Mouse (Mus musculus): ENCODE measurements around the gene Nrp2. TPM values are rescaled to one million over a fixed set of nuclear protein-coding genes. Genes with fewer than 3 reads are reported as not detected.

The Nrp2 gene
- polyA plus RNA-seq, 1 experiment: 17.1 TPM

GRCm38 (mm10) chr1:62766766-62767165 lies 63.7 kb downstream of the Nrp2 start:
- Histone ChIP-seq H3K4me1 (ENCODE audit: control insufficient read depth, insufficient read depth, low read length) (no peaks in the 10 kb centered on the region), H3K4me3 (ENCODE audit: insufficient read depth, low read depth, low read length) (no peak overlapping the region), H3K27me3 (replicated peaks; ENCODE audit: control insufficient read depth, insufficient read depth, low read length) (no peaks in the 10 kb centered on the region), H3K36me3 (ENCODE audit: control insufficient read depth, insufficient read depth, low read length) (no peaks in the 10 kb centered on the region), H3K27ac (ENCODE audit: insufficient read depth, low read depth, low read length) (no peak overlapping the region)
- WGBS: 28% methylated on average over 4 of the region's 4 CpGs
- TF ChIP-seq CTCF (conservative IDR thresholded peaks at IDR 0.05; ENCODE audit: insufficient read depth, insufficient read length, low read depth, low read length): no peak
- no peak for TF ChIP-seq POLR2A (IDR thresholded peaks at IDR 0.05; ENCODE audit: low read depth, low read length)
- no peak for DNase-seq

GRCm38 (mm10) chr1:62767611-62768010 lies 64.5 kb downstream of the Nrp2 start:
- H3K27me3 ChIP-seq (replicated peaks; ENCODE audit: control insufficient read depth, insufficient read depth, low read length): no peaks in the 10 kb centered on the region
- H3K27ac ChIP-seq (ENCODE audit: insufficient read depth, low read depth, low read length): no peak overlapping the region
- TF ChIP-seq POLR2A (IDR thresholded peaks at IDR 0.05; ENCODE audit: low read depth, low read length): no peak
- no peak for TF ChIP-seq CTCF (conservative IDR thresholded peaks at IDR 0.05; ENCODE audit: insufficient read depth, insufficient read length, low read depth, low read length)
- no peak for DNase-seq
- H3K36me3 ChIP-seq (ENCODE audit: control insufficient read depth, insufficient read depth, low read length): no peaks in the 10 kb centered on the region
- WGBS: 57% methylated on average over 9 of the region's 9 CpGs
- H3K4me1 ChIP-seq (ENCODE audit: control insufficient read depth, insufficient read depth, low read length): no peaks in the 10 kb centered on the region
- H3K4me3 ChIP-seq (ENCODE audit: insufficient read depth, low read depth, low read length): no peak overlapping the region

- no peaks in the 10 kb centered on the region for H3K27me3 ChIP-seq (replicated peaks; ENCODE audit: control insufficient read depth, insufficient read depth, low read length)
- no peak overlapping the region for H3K4me3 ChIP-seq (ENCODE audit: insufficient read depth, low read depth, low read length)
- 62% methylated on average over 4 of the region's 4 CpGs for WGBS
- TF ChIP-seq CTCF (conservative IDR thresholded peaks at IDR 0.05; ENCODE audit: insufficient read depth, insufficient read length, low read depth, low read length) (no peak), POLR2A (IDR thresholded peaks at IDR 0.05; ENCODE audit: low read depth, low read length) (no peak)
- no peak for DNase-seq
- no peak overlapping the region for H3K27ac ChIP-seq (ENCODE audit: insufficient read depth, low read depth, low read length)
- H3K4me1 ChIP-seq (ENCODE audit: control insufficient read depth, insufficient read depth, low read length): no peaks in the 10 kb centered on the region
- no peaks in the 10 kb centered on the region for H3K36me3 ChIP-seq (ENCODE audit: control insufficient read depth, insufficient read depth, low read length)
These were observed 67.5 kb downstream of the Nrp2 start for GRCm38 (mm10) chr1:62770576-62770975.

- WGBS: 77% methylated on average over 4 of the region's 4 CpGs
These were observed 69.3 kb downstream of the Nrp2 start for GRCm38 (mm10) chr1:62772391-62772790.

GRCm38 (mm10) chr1:62773105-62773920 lies 70.2 kb downstream of the Nrp2 start:
- no peak overlapping the region for H3K27ac ChIP-seq (ENCODE audit: insufficient read depth, low read depth, low read length)
- no peak overlapping the region for H3K4me3 ChIP-seq (ENCODE audit: insufficient read depth, low read depth, low read length)
- H3K36me3 ChIP-seq (ENCODE audit: control insufficient read depth, insufficient read depth, low read length): no peaks in the 10 kb centered on the region
- peaks cover 7% of the 10 kb centered on the region; the same call in 1 of the 2 replicates for H3K4me1 ChIP-seq (ENCODE audit: control insufficient read depth, insufficient read depth, low read length)
- 86% methylated on average over 10 of the region's 10 CpGs for WGBS
- TF ChIP-seq POLR2A (IDR thresholded peaks at IDR 0.05; ENCODE audit: low read depth, low read length) (no peak), CTCF (conservative IDR thresholded peaks at IDR 0.05; ENCODE audit: insufficient read depth, insufficient read length, low read depth, low read length) (no peak)
- DNase-seq: no peak
- H3K27me3 ChIP-seq (replicated peaks; ENCODE audit: control insufficient read depth, insufficient read depth, low read length): no peaks in the 10 kb centered on the region

More at GRCm38 (mm10) chr1:62772391-62772790, 69.3 kb downstream of the Nrp2 start:
- no peak for TF ChIP-seq POLR2A (IDR thresholded peaks at IDR 0.05; ENCODE audit: low read depth, low read length)
- no peak for TF ChIP-seq CTCF (conservative IDR thresholded peaks at IDR 0.05; ENCODE audit: insufficient read depth, insufficient read length, low read depth, low read length)
- no peak overlapping the region for H3K27ac ChIP-seq (ENCODE audit: insufficient read depth, low read depth, low read length)
- peaks cover 4% of the 10 kb centered on the region; the same call in 1 of the 2 replicates for H3K4me1 ChIP-seq (ENCODE audit: control insufficient read depth, insufficient read depth, low read length)
- H3K36me3 ChIP-seq (ENCODE audit: control insufficient read depth, insufficient read depth, low read length): no peaks in the 10 kb centered on the region
- no peaks in the 10 kb centered on the region for H3K27me3 ChIP-seq (replicated peaks; ENCODE audit: control insufficient read depth, insufficient read depth, low read length)
- no peak overlapping the region for H3K4me3 ChIP-seq (ENCODE audit: insufficient read depth, low read depth, low read length)
- DNase-seq: no peak

GRCm38 (mm10) chr1:62773921-62774191 lies 70.8 kb downstream of the Nrp2 start:
- no peak overlapping the region for H3K27ac ChIP-seq (ENCODE audit: insufficient read depth, low read depth, low read length)
- no peak overlapping the region for H3K4me3 ChIP-seq (ENCODE audit: insufficient read depth, low read depth, low read length)

GRCm38 (mm10) chr1:62774288-62775218 lies 71.5 kb downstream of the Nrp2 start:
- H3K4me1 ChIP-seq (ENCODE audit: control insufficient read depth, insufficient read depth, low read length): peaks cover 7% of the 10 kb centered on the region; the same call in 1 of the 2 replicates
- TF ChIP-seq POLR2A (IDR thresholded peaks at IDR 0.05; ENCODE audit: low read depth, low read length) (no peak), CTCF (conservative IDR thresholded peaks at IDR 0.05; ENCODE audit: insufficient read depth, insufficient read length, low read depth, low read length) (no peak)
- no peak overlapping the region for H3K4me3 ChIP-seq (ENCODE audit: insufficient read depth, low read depth, low read length)
- no peaks in the 10 kb centered on the region for H3K36me3 ChIP-seq (ENCODE audit: control insufficient read depth, insufficient read depth, low read length)
- 57% methylated on average over 11 of the region's 11 CpGs for WGBS
- H3K27ac ChIP-seq (ENCODE audit: insufficient read depth, low read depth, low read length): no peak overlapping the region; the same call in 1 of the 2 replicates
- DNase-seq: no peak
- no peaks in the 10 kb centered on the region for H3K27me3 ChIP-seq (replicated peaks; ENCODE audit: control insufficient read depth, insufficient read depth, low read length)

More at GRCm38 (mm10) chr1:62773921-62774191, 70.8 kb downstream of the Nrp2 start:
- no peak for DNase-seq
- no peaks in the 10 kb centered on the region for H3K27me3 ChIP-seq (replicated peaks; ENCODE audit: control insufficient read depth, insufficient read depth, low read length)
- TF ChIP-seq POLR2A (IDR thresholded peaks at IDR 0.05; ENCODE audit: low read depth, low read length) (no peak), CTCF (conservative IDR thresholded peaks at IDR 0.05; ENCODE audit: insufficient read depth, insufficient read length, low read depth, low read length) (no peak)
- H3K36me3 ChIP-seq (ENCODE audit: control insufficient read depth, insufficient read depth, low read length): no peaks in the 10 kb centered on the region
- WGBS: 55% methylated on average over 3 of the region's 3 CpGs
- H3K4me1 ChIP-seq (ENCODE audit: control insufficient read depth, insufficient read depth, low read length): peaks cover 7% of the 10 kb centered on the region; the same call in 1 of the 2 replicates

Data from kidney, adult 2 months (tissue).